Mouse (Mus musculus): ENCODE measurements around the gene Tbcc.

Tbcc gene

DNA sequence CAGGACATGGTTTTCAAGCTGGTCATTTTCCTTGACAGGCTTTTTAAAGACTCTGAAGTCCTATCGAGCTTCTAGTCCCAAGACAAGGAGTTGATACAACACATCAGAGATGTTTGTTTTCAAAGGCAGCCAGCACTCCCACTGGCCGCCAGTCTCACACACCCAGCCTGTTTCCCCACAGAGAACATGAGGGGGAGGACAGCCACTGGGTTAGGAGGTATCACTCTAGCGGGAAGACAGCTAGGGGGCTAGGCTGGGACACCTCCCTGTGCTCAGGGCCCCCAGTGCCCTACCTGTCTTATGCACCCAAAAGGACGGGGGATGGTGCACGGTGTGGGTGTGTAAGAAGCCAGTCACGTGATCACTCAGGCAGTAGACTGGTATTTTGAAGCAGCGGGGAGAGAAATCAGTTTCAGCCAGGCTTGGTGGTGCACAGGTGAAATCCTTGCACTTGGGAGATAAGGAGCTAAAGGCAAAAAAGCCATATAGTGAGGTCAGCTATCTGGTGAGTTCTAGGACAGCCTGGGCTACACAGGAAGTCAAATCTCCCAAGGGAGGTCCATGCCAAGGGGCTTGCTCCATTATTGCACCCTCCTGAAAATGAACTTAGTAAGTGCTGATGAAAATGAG, 25.8 kb upstream of the Tbcc start:
- intact Hi-C loops (cut with DNase I), result no loop called here

- intact Hi-C loops (cut with DNase I), result no loop called here
Measured at GRCm38 (mm10) chr17:46866836-46867235, 23.6 kb upstream of the Tbcc start.

DNA sequence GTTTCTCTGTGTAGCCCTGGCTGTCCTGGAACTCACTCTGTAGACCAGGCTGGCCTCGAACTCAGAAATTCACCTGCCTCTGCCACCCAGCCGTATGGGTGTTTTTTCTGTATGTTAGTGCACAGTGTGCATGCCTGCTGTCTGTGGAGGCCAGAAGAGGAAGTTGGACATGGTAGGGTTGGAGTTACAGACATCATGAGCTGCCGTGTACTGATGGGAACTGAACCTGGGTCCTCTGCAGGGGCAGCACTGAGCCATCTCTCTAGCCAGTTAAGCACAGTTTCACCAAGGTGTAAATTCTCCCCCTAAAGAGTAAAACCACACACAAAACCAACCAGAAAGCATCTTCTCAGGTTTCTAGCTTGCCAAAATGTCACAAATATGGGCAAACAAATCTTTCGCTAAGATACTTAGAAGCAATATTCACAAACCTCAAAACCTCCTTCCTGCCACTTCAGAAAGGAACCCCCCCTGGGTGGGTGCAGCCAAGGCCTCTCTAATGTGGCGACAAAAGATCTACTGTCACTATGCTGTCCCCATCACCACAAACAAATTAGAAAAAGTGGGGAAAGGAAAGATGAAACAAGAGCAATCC, 20.2 kb upstream of the Tbcc start:
- intact Hi-C loops (cut with DNase I), result no loop called here

DNA sequence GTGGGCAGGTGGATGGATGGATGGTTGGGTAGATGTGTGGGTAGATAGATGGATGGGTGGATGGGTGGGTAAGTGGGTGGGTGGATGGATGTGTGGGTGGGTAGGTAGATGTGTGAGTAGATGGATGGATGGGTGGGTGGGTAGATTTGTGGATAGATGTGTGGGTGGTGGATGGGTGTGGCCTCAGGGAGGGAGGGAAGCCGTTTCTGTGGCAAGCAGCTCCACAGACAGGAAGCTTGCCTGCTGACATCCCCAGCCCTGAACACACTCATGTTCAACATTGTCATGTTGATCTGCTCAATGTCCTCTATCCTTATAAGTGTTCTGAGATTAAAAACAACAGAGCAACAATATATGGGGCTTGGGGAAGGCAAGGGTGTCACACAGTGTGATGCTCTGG, 19.6 kb upstream of the Tbcc start:
- intact Hi-C loops (cut with DNase I), result no loop called here

DNA sequence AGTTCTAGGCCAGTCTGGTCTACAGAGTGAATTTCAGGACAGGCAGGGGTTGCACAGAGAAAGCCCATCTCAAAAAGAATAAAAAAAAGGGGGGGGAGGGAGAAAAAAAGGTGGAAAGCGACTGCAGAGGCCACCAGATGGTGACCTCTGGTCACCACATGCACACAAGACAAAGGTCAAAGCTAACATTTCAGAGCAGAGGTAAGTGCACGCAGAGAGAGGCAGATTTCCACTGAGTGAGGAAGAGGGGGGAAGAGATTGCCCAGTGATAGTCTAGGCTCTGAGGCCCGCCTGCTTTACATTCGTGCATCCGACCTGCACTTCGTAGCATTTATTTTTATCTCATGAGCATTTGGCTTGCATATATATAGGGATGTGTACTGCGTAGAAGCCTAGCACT, 17.7 kb upstream of the Tbcc start:
- intact Hi-C loops (cut with DNase I), result no loop called here

GRCm38 (mm10) chr17:46874133-46874532, 16.4 kb upstream of the Tbcc start:
- intact Hi-C loops (cut with DNase I), result no loop called here

DNA sequence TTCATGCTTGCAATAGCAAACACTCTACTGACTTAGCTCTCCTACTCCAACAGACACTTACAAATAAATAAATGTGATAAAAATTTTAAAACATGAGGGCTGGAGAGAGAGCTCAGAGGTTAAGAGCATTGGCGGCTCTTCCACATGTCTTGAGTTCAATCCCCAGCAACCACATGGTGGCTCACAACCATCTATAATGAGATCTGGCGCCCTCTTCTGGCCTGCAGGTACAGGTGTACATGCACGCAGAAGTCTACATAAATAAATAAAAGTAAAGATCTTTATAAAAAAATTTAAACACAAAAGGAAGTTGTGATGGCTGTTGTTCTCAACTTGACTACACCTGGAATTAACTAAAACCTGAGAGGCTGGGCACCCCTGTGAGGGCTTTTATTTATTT, 14.9 kb upstream of the Tbcc start:
- intact Hi-C loops (cut with DNase I), result no loop called here

DNA sequence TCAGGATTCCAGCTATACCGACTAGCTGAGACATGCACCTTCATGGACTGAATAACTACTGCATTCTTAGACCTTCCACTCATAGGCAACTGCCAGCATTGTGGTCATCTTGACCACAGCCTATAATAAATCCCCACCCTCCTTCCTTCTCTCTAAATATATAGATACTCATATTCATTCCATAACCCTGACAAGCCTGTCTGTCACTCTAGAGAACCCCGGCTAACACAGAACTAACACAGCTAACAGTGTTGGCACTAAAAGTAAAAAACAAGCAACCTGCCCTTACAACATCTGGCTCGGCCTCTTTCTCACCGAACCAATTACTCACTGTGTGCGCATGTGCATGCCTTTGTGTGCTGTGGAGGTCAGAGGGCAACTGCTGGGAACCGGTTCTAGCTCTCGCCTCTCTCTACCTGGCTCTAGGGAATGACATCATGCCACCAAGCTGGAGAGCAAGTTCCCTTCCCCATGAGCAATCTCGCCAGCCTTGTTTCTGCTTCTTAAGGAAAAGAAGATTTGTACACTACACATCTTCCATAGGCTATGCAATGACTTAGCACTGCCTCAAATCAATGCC, 14.0 kb upstream of the Tbcc start:
- intact Hi-C loops (cut with DNase I), result no loop called here

GRCm38 (mm10) chr17:46877061-46877460, 13.4 kb upstream of the Tbcc start:
- intact Hi-C loops (cut with DNase I), result no loop called here

DNA sequence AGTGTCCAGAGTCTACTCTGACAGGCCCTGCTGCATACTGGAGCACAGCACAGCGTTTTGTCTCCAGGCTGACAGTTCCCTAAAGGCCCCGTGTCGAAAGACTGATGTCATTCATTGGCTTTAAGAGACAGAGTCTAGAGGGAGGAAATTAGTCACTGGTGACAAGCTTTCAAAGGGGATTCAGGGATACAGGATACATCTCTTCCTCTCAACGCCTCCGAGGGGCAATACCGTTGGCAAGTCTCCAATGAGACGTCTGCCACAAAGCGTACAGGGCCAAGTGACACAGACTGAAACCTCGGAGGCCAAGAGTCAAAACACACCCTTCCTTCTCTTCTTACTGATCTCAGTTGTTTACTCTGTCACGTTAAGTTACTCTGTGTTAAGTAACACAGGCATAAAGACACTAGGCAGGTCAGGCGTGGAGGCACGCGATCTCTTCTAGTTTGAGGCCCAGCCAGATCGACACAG, 10.6 kb upstream of the Tbcc start:
- intact Hi-C loops (cut with DNase I), result no loop called here

DNA sequence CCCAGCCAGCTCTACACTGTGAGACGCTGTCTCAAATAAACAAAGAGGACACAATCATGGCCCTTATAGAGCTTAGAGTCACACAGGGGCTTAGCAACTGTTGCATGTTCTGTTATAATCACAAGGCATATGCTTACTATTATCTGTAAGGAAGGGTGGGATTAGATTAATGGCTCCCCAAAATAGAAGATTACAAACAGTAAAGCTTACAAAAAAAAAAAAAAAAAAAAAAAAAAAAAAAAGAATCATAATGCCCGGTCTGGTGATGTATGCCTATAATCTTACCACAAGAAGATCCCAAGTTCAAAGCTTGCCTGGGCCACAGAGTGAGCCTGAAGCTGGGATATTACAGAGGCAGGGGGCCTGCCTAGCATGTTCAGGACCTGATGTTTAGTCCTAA, 10.2 kb upstream of the Tbcc start:
- intact Hi-C loops (cut with DNase I), result no loop called here

- intact Hi-C loops (cut with DNase I), result no loop called here
Measured at GRCm38 (mm10) chr17:46881728-46882127, 8.8 kb upstream of the Tbcc start.

- intact Hi-C loops (cut with DNase I), result no loop called here
Measured at GRCm38 (mm10) chr17:46883107-46883506, 7.4 kb upstream of the Tbcc start.

GRCm38 (mm10) chr17:46884766-46885165, 5.7 kb upstream of the Tbcc start:
- intact Hi-C loops (cut with DNase I), result no loop called here

DNA sequence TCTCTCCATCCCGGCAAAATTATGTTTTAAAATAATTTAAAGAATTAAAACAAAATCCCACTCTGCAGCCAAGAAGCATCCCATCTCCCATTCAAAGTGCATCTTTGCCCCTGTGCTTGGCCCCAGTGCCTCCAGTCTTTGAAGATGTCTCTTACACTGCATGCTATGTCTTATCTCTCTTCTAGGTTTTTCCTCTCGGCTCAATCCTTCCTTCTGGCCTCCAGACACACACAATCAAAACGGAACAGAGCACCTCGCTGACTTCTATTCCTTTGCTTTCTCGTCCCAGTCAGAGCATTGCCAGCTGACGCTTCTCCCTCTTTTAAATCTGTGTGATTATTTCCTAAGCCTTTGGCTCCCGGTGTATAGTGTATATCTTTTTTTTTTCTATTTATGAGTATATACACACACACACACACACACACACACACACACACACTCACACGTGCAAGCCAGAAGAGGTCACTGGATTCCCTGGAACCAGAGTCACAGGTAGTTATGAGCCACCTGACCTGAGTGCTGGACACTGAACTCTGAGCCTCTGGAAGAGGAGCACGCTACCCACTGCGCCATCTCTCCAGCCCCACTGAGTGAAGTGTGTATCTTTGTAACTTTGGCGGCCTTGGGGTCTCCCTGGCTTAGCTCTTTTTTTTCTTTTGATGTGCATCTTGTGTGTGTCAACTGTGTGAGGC, 5.1 kb upstream of the Tbcc start:
- intact Hi-C loops (cut with DNase I), result no loop called here

DNA sequence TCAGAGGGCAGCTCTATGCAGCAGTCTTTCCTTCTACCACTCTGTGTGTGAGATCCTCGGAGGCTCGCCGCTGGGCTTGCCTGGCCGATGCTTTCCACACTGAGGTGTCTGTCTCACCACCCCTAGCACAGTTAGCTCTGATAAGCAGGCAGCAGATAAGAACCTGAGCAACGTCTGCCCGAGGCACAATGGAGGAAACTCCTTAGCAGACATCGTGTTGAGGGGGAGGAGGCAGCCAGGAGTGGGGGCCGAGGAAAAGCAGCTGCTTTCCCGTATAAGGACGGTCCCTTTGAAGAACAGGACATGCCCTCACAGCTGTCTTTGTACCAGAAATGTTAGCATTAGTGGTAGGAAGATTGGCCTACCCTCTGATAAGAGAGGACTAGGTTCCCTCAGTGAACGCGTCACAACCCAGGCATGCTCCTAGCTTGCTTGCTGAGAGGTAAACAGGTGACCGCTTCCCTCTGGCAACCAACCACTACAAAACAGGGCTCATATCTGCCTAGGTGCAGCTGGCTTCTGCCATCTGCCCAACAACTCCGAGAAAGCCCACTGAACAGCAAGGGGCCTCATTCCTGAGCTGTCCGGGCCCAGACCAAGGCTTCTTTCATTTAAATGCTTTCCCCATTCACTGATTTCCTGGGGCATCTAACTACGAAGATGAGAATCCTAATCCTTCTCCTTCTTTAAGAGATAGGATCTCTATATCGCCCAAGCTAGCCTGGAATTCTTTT, 4.4 kb upstream of the Tbcc start:
- intact Hi-C loops (cut with DNase I), result no loop called here

- intact Hi-C loops (cut with DNase I), result no loop called here
Measured at GRCm38 (mm10) chr17:46888511-46889212, 1.8 kb upstream of the Tbcc start.

DNA sequence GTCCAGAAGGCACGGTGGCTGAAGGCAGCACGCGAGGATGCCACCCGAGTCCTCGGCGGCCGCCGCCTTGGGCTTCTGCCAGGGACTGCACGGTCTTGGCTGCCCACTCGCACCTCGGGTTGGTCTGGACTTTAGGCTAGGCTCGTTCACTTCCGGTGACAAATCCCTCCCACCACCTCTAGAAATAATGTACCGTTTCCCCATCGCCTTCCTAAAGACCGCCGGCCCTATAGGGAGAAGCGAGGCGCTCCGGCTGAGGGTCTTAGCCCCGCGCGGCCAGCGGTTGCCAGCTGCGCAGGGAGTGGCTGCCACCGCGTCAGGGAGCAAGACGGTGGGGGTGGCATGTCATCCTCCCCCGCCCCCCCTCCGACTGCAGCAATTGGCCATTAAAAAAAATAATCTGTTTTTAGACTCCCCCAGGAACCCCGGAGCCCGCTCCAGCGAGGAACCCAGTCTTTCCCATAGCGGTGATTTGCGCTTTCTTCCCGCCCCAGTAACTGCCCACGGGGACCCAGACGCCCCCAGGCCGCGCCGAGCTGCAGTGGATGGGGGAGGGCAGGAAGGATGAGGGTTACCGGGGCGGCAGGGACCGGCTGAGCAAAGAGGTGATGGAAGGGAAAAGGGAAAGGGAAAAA, 917 bp upstream of the Tbcc start:
- intact Hi-C loops (cut with DNase I), result loop anchor here (2.0 to 5.0 kb wide), 2 partner anchors 33 to 107 kb away; partner anchors contain the start of gene Rpl7l1

DNA sequence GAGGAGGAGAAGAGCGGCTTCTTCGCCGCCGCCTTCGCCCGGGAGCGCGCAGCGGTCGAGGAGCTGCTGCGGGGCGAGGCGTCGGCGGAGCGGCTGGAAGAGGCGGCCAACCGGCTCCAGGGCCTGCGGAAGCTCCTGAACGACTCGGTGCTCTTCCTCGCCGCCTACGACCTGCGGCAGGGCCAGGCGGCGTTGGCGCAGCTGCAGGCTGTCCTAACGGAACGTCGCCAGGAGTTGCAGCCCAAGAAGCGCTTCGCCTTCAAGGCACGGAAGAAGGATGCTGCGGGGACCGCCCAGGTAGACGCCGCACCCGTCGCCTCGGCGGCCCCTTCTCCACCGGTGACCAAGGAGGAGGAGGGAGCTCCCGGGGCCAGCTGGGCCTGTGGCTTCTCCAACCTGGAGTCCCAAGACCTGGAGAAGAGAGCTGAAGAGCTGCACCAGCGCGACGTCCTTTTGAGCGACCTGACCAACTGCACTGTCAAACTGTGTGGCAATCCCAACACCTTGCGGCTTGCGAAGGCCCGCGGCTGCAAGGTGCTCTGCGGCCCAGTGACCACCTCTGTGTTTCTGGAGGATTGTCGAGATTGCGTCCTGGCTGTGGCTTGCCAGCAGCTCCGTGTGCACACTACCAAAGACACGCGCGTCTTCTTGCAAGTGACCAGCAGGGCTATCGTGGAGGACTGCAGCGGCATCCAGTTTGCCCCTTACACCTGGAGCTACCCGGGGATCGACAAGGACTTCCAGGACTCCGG, 535 bp downstream of the Tbcc start:
- intact Hi-C loops (cut with DNase I), result loop anchor here (2.0 to 5.0 kb wide), 2 partner anchors 34 to 109 kb away; partner anchors contain the start of gene Rpl7l1

GRCm38 (mm10) chr17:46895426-46895825, 4.9 kb downstream of the Tbcc start:
- intact Hi-C loops (cut with DNase I), result no loop called here

Data from adrenal gland (tissue).